ENCODE assay signal across 8 mouse cellular contexts in genomic region chr11:100545746-100546085, GRCm38 (mm10). TPM values are rescaled to one million over a fixed set of nuclear protein-coding genes. Genes with fewer than 3 reads are reported as not detected.
A peak's percentile ranks its signal among the peaks of the same experiment; 100 is the strongest.
DNase-seq lines count a peak whose midpoint lies in the region; ATAC-seq and TF ChIP-seq lines count a peak whose summit lies in the region.

No protein-coding gene starts in this region.

- H3K4me3 ChIP-seq in lung, embryonic 14.5 days (ENCODE audit: low read depth, low read length), result peak overlapping the region; percentile 47
- H3K4me3 ChIP-seq in embryonic facial prominence, embryonic 15.5 days (replicated peaks), result peak overlapping the region; percentile 49
- H3K4me3 ChIP-seq in limb, embryonic 11.5 days (ENCODE audit: low read depth, low read length), result peak overlapping the region; percentile 27
- peak overlapping the region; percentile 40 for H3K4me3 ChIP-seq in neural tube, embryonic 14.5 days (ENCODE audit: low read depth, low read length)

- intact Hi-C loops in left cerebral cortex, postnatal 14 days (cut with DNase I), result no loop called here

- H3K27me3 ChIP-seq in lung, embryonic 14.5 days (ENCODE audit: insufficient read depth, low read length), result no peaks in the 10 kb centered on the region
- H3K27me3 ChIP-seq in embryonic facial prominence, embryonic 15.5 days, result no peaks in the 10 kb centered on the region
- no peaks in the 10 kb centered on the region for H3K27me3 ChIP-seq in limb, embryonic 11.5 days (ENCODE audit: control insufficient read depth, insufficient read depth, low read length)
- no peaks in the 10 kb centered on the region for H3K27me3 ChIP-seq in neural tube, embryonic 14.5 days (ENCODE audit: control insufficient read depth, insufficient read depth, low read length)

- WGBS in lung, embryonic 14.5 days, result 21% methylated on average over 7 of the region's 7 CpGs
- WGBS in embryonic facial prominence, embryonic 15.5 days, result 30% methylated on average over 7 of the region's 7 CpGs
- WGBS in limb, embryonic 11.5 days, result 28% methylated on average over 7 of the region's 7 CpGs
- 23% methylated on average over 7 of the region's 7 CpGs for WGBS in neural tube, embryonic 14.5 days

- no peak for DNase-seq in lung, embryonic 14.5 days
- DNase-seq in lung, postnatal 4 days, result no peak
- no peak for DNase-seq in limb, embryonic 11.5 days (ENCODE audit: low spot score)
- DNase-seq in left cerebral cortex, postnatal 14 days (ENCODE audit: low spot score in 2 of 2), result no peak
- no peak for DNase-seq in ovary, adult 18-20 months (ENCODE audit: low spot score)

- ATAC-seq in lung, embryonic 14.5 days (ENCODE audit: insufficient read depth), result peak; percentile 35; the same call in 1 of the 2 replicates
- ATAC-seq in embryonic facial prominence, embryonic 15.5 days (ENCODE audit: insufficient number of reproducible peaks, low FRiP score, low TSS enrichment, low read depth), result no peak
- ATAC-seq in limb, embryonic 11.5 days (ENCODE audit: insufficient number of reproducible peaks, low FRiP score, low TSS enrichment, low read depth), result no peak
- ATAC-seq in neural tube, embryonic 14.5 days (ENCODE audit: low read depth), result peak; percentile 58
- ATAC-seq in monocyte, adult 5-6 weeks (replicated peaks; ENCODE audit: insufficient number of reproducible peaks, low FRiP score, low TSS enrichment, poor library complexity, severe bottlenecking), result no peak

- H3K9me3 ChIP-seq in lung, embryonic 14.5 days (ENCODE audit: low read depth, low read length), result no peaks in the 10 kb centered on the region
- H3K9me3 ChIP-seq in embryonic facial prominence, embryonic 15.5 days (replicated peaks), result no peaks in the 10 kb centered on the region
- H3K9me3 ChIP-seq in limb, embryonic 11.5 days (ENCODE audit: control insufficient read depth, low read length), result no peaks in the 10 kb centered on the region
- H3K9me3 ChIP-seq in neural tube, embryonic 14.5 days (ENCODE audit: control insufficient read depth, low read length), result no peaks in the 10 kb centered on the region

- H3K4me1 ChIP-seq in lung, embryonic 14.5 days (ENCODE audit: insufficient read depth), result 0 out of 2 replicates have a peak, but pooled peaks cover 5% of the 10 kb centered on the region
- H3K4me1 ChIP-seq in embryonic facial prominence, embryonic 15.5 days, result peaks cover 13% of the 10 kb centered on the region
- 0 out of 2 replicates have a peak, but pooled peaks cover 2% of the 10 kb centered on the region for H3K4me1 ChIP-seq in limb, embryonic 11.5 days (ENCODE audit: control insufficient read depth, insufficient read depth, low read length)
- peaks cover 2% of the 10 kb centered on the region; the same call in 1 of the 2 replicates for H3K4me1 ChIP-seq in neural tube, embryonic 14.5 days (ENCODE audit: control insufficient read depth, insufficient read depth, low read length)

- H3K9ac ChIP-seq in lung, embryonic 14.5 days, result peak overlapping the region; percentile 48; the same call in 1 of the 2 replicates
- no peak overlapping the region for H3K9ac ChIP-seq in embryonic facial prominence, embryonic 15.5 days
- peak overlapping the region; percentile 45 for H3K9ac ChIP-seq in limb, embryonic 11.5 days (ENCODE audit: low read length)
- H3K9ac ChIP-seq in neural tube, embryonic 14.5 days (replicated peaks; ENCODE audit: low read depth, low read length), result peak overlapping the region; percentile 63

- no peaks in the 10 kb centered on the region for H3K36me3 ChIP-seq in lung, embryonic 14.5 days (ENCODE audit: insufficient read depth)
- no peaks in the 10 kb centered on the region for H3K36me3 ChIP-seq in embryonic facial prominence, embryonic 15.5 days
- no peaks in the 10 kb centered on the region for H3K36me3 ChIP-seq in limb, embryonic 11.5 days (ENCODE audit: control insufficient read depth, insufficient read depth, low read length)
- H3K36me3 ChIP-seq in neural tube, embryonic 14.5 days (ENCODE audit: control insufficient read depth, insufficient read depth, low read length), result no peaks in the 10 kb centered on the region

- no peak overlapping the region for H3K27ac ChIP-seq in lung, embryonic 14.5 days (ENCODE audit: low read depth)
- H3K27ac ChIP-seq in embryonic facial prominence, embryonic 15.5 days (replicated peaks), result no peak overlapping the region
- no peak overlapping the region for H3K27ac ChIP-seq in limb, embryonic 11.5 days (replicated peaks; ENCODE audit: low read depth, low read length)
- peak overlapping the region; percentile 69 for H3K27ac ChIP-seq in neural tube, embryonic 14.5 days (ENCODE audit: low read depth, low read length)

- peak overlapping the region; percentile 75 for H3K4me2 ChIP-seq in lung, embryonic 14.5 days
- peak overlapping the region; percentile 82 for H3K4me2 ChIP-seq in embryonic facial prominence, embryonic 15.5 days (replicated peaks)
- peak overlapping the region; percentile 56 for H3K4me2 ChIP-seq in limb, embryonic 11.5 days (ENCODE audit: low read depth, severe bottlenecking)
- peak overlapping the region; percentile 75 for H3K4me2 ChIP-seq in neural tube, embryonic 14.5 days (ENCODE audit: low read depth, low read length)

- no peak for TF ChIP-seq CTCF in lung, embryonic 14.5 days (IDR thresholded peaks at IDR 0.05; ENCODE audit: low read depth)

RNA-seq across cellular contexts. Expression of gene Ttc25, which starts 0.3 kb away (rescaled TPM):
- polyA plus RNA-seq in lung, embryonic 14.5 days (2014; fragmentation: Nextera tagmentation; extraction: Ambion mirVana), result 0.74 and 0.87 TPM in 2 replicates
- polyA plus RNA-seq in embryonic facial prominence, embryonic 15.5 days (2015; fragmentation: Nextera tagmentation; extraction: Ambion mirVana), result 3.9 and 6.0 TPM in 2 replicates
- 0.62 and 1.1 TPM in 2 replicates for polyA plus RNA-seq in limb, embryonic 11.5 days (2014; fragmentation: Nextera tagmentation; extraction: Ambion mirVana)
- polyA plus RNA-seq in neural tube, embryonic 14.5 days (2014; fragmentation: Nextera tagmentation; extraction: Ambion mirVana), result 1.7 and 2.2 TPM in 2 replicates
- 4.4 TPM in 1 of 3 replicates, not detected in the others for total RNA-seq in monocyte, adult 5-6 weeks (2017)
- under 1 TPM; 0.40 to 0.51 TPM for total RNA-seq in left cerebral cortex, postnatal 14 days (2021)

RNA-seq across cellular contexts. Expression of gene Acly, which starts 17.9 kb away (rescaled TPM):
- polyA plus RNA-seq in lung, embryonic 14.5 days (2014; fragmentation: Nextera tagmentation; extraction: Ambion mirVana), result 140 and 146 TPM in 2 replicates
- 137 and 152 TPM in 2 replicates for polyA plus RNA-seq in embryonic facial prominence, embryonic 15.5 days (2015; fragmentation: Nextera tagmentation; extraction: Ambion mirVana)
- polyA plus RNA-seq in limb, embryonic 11.5 days (2014; fragmentation: Nextera tagmentation; extraction: Ambion mirVana), result 182 and 195 TPM in 2 replicates
- 191 and 250 TPM in 2 replicates for polyA plus RNA-seq in neural tube, embryonic 14.5 days (2014; fragmentation: Nextera tagmentation; extraction: Ambion mirVana)
- 104 to 134 TPM (median 105 TPM) in 3 replicates for total RNA-seq in monocyte, adult 5-6 weeks (2017)
- total RNA-seq in left cerebral cortex, postnatal 14 days (2021), result 100 to 1,000 TPM; 116 to 121 TPM

RNA-seq across cellular contexts. Expression of gene Cnp, which starts 29.0 kb away (rescaled TPM):
- polyA plus RNA-seq in lung, embryonic 14.5 days (2014; fragmentation: Nextera tagmentation; extraction: Ambion mirVana), result 24.4 and 25.4 TPM in 2 replicates
- polyA plus RNA-seq in embryonic facial prominence, embryonic 15.5 days (2015; fragmentation: Nextera tagmentation; extraction: Ambion mirVana), result 32.0 and 33.9 TPM in 2 replicates
- 21.9 and 23.8 TPM in 2 replicates for polyA plus RNA-seq in limb, embryonic 11.5 days (2014; fragmentation: Nextera tagmentation; extraction: Ambion mirVana)
- 41.1 and 49.3 TPM in 2 replicates for polyA plus RNA-seq in neural tube, embryonic 14.5 days (2014; fragmentation: Nextera tagmentation; extraction: Ambion mirVana)
- total RNA-seq in monocyte, adult 5-6 weeks (2017), result 22.6 to 33.8 TPM (median 25.9 TPM) in 3 replicates
- total RNA-seq in left cerebral cortex, postnatal 14 days (2021), result 100 to 1,000 TPM; 158 to 245 TPM

Comparison
In these comparisons a context has a peak if more than half of its experiments do, and no peak if none do; other contexts are left out.
1. ATAC-seq: peak in lung, embryonic 14.5 days (single experiment) and neural tube, embryonic 14.5 days (single experiment); none in embryonic facial prominence, embryonic 15.5 days (single experiment), limb, embryonic 11.5 days (single experiment) and monocyte, adult 5-6 weeks (single experiment).
2. Peak in every context shown above with its lines, with median percentiles within 50 percentile points of each other: H3K4me2 ChIP-seq and H3K4me3 ChIP-seq.